Mouse (Mus musculus): ENCODE results near the gene 3110009E18Rik. TPM values are rescaled to one million over a fixed set of nuclear protein-coding genes. Genes with fewer than 3 reads are reported as not detected.
A peak's percentile ranks its signal among the peaks of the same experiment; 100 is the strongest.

Gene 3110009E18Rik
- total RNA-seq, 2 experiments from 2014 or later, result 6.0 to 8.6 TPM

- peak; percentile 78 to 79 for DNase-seq
Observed at GRCm38 (mm10) chr1:120197189-120197588, 76.2 kb downstream of the 3110009E18Rik start.

DNA sequence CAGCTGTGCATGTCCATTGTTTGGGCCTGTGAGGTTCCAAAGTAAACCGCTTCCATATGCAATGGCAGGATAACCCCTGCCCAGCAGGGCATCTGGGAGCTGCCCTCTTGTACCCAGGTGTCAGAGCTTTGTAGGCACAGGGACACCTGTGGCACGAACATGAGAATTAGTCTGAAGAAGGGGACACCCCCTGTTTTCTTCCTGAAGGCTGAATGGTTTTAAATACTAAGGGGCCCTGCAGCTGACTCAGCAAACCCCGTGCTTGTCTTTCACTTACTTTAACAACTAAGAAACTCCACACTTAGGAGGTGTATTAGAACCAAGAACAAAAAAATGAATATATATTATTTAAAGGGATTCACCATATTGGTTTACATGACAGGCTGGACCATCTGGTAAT lies 77.2 kb downstream of the 3110009E18Rik start:
- DNase-seq, result no peak

DNA sequence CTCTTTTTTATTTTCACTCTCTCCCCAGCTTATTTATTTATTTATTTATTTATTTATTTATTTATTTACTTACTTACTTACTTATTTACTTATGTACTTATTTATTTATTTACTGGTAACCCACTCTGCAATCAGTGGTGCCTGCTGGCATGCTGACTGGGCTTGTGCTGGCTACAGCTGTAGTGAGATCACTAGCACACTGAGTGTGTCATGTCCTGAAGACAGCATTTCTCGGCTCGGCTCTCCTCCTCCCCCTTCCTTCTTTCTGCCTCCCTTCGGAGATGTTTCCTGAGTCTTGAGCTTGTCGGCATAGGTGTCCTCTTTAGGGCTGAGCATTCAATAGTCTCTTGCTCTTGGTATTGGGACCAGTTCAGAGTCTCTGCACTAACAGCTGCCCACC lies 78.0 kb downstream of the 3110009E18Rik start:
- no peak for DNase-seq

DNA sequence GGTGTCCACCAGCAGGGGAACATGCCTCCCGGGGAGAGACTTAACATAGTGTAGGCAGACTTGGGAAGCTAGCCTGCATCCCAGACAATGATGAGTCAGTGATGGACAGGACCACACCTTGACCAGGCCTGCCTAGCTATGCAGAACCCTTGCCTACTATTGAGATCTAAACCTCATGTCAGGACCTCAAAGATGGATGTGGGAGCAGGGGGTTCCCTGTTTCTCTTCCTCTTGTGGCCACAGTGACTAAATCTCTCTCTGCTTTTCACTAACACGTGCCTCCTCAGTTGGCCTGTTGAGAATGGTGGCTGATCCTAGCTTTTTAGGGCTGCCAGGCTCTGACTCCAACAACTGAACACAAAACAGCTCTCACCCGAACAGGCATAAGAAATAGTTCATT lies 81.6 kb downstream of the 3110009E18Rik start:
- no peak for DNase-seq

GRCm38 (mm10) chr1:120203836-120204235 lies 82.8 kb downstream of the 3110009E18Rik start:
- no peak for DNase-seq

- DNase-seq, result no peak
Observed at GRCm38 (mm10) chr1:120204834-120205233, 83.8 kb downstream of the 3110009E18Rik start.

- peak; percentile 53 to 54 for DNase-seq
Observed at GRCm38 (mm10) chr1:120207568-120207967, 86.6 kb downstream of the 3110009E18Rik start.

- DNase-seq, result peak; percentile 16 to 18
Observed at GRCm38 (mm10) chr1:120208502-120209230, 87.7 kb downstream of the 3110009E18Rik start.

GRCm38 (mm10) chr1:120220841-120221240 lies 99.9 kb downstream of the 3110009E18Rik start:
- no peak for DNase-seq

DNA sequence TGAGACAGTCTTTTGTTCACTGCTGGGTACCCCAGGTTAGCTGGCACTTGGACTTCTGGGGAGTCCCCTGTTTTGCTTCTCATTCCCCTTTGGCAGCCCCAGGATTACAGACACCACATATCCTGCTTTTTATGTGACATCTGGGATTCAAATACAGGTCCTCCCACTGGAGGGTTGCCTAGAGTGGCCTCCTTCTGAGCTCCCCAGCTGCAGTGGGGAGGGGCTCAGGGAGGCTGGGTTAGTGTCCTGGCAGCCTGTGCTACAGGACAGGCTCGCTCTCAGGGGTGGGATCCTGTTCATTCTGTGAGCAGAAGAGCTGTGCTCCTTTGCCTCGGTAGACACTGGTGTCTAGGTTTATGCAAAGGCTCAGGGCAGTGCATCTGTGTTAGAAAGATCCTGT lies 100.3 kb downstream of the 3110009E18Rik start:
- DNase-seq, result no peak

DNA sequence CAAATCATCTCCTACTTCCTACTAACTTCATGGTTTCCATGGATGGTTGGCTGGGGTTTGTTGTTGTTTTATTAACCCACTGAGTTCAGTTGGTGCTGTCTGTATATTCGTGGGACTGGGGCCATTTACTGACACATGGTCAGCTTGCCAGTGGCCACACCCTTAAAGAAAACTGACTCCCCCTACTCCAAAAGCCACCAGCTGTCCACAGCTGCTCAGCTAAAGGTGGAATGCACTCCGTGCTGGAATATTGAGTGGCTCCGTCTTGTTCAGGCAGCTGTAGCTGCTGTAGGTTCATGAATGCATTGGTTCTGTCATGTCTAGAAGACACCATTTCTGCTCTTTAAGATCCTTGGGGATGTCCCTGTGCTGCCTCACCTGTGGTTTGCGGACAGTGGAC lies 102.6 kb downstream of the 3110009E18Rik start:
- DNase-seq, result no peak

DNA sequence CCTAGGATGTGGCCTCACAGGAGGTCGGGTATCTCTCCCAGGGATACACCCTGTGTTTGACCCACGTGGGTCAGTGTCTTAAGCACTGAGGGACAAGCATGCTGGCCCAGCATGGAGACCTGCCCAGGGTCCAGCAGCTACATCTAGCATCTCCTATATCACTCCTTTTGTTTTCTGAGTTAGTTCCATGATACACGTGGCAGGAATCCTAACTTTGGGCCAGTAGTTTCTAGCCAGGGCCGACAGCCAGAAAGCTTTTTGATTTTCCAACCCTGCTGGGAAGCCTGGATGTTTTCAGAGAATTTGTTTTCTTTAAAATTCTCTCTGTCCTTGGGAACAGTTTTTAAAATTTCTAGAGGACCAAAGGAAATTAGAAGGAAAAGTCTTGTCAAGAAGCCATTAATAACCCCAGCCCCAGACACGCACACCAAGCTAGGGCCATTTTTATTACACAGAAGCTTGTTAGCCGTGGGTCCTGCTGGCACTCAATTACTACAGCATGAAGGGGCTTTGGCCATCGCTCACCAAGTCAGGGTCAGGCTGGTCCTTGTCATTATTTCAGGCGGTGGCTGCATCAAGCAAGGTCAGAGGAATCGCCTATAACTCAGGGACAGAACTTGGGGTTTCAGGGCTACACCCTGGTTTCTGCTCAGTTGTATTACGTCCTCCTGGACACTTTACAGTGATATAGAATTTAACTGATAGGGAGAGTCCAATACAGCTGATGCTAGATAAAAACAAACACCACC lies 108.9 kb downstream of the 3110009E18Rik start:
- no peak for DNase-seq

GRCm38 (mm10) chr1:120231334-120231733 lies 110.3 kb downstream of the 3110009E18Rik start:
- DNase-seq, result peak; percentile 34 to 41

DNA sequence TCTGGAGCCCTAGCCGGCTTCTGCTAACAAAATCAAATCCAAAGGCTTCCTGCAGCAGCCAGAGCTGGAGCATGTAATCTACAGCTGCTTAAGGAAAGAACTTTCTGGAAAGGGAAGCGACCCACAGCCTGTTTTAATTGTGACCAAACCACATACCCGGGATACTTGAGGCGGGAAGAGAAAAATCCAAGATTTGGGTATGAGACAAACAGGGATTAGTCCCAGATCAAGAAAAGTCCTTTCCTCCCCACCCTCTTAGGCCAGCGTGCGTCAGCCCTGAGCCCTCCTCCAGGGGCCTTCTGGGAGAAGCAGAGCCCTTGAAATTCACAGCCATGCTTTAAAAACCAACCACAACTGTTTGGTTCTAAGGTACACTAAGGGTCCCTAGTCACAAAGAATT lies 111.2 kb downstream of the 3110009E18Rik start:
- no peak for DNase-seq

DNA sequence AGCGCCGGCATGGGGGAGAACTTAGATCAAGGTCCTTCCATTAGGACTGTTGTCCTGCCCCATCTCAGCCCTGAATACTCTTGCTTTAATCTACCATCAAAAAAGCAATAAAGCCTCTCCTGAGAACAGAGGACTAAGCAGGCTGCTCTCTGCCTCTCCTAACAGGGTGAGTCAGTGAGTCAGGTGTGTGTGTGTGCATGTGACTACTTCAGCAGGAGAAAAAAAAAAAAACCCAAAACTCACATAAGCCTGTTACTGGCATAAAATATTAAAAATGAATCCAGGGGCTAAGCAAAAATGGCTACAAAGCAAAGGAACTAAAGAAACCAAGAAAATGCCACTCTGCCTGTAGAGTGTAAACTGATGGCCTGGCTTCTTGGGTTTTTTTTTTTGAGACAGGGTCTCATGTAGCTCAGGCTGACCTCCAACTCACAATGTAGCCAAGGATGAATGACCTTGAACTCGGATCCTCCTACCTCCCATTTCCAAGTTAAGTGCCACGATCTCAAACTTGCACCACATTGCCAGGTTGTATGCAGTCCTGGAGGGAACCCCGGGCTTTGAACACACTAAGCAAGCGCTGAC lies 114.7 kb downstream of the 3110009E18Rik start:
- no peak for DNase-seq

- no peak for DNase-seq
Observed at GRCm38 (mm10) chr1:120236424-120236823, 115.4 kb downstream of the 3110009E18Rik start.

- no peak for DNase-seq
Observed at GRCm38 (mm10) chr1:120237068-120237467, 116.1 kb downstream of the 3110009E18Rik start.

Other genes with a start within 250 kb of the 3110009E18Rik start
- 1 to 10 TPM; 6.6 to 8.3 TPM for gene Tmem177, start 208.0 kb upstream of the 3110009E18Rik start, total RNA-seq (2021)
- gene Cfap221, start 124.0 kb upstream of the 3110009E18Rik start, total RNA-seq (2021), result under 1 TPM; 0.20 to 0.68 TPM
- 1 to 10 TPM in 1 of 2 experiments, under 1 TPM in 1; 1.00 to 1.6 TPM for gene Sctr, start 114.3 kb upstream of the 3110009E18Rik start, total RNA-seq (2021)
- 1 to 10 TPM in 1 of 2 experiments, under 1 TPM in 1; 0.58 to 1.1 TPM for gene Tmem37, start 47.1 kb upstream of the 3110009E18Rik start, total RNA-seq (2021)
- gene Dbi, start 109 bp upstream of the 3110009E18Rik start, total RNA-seq (2021), result 100 to 1,000 TPM; 379 to 403 TPM
- gene Steap3, start 151.5 kb downstream of the 3110009E18Rik start, total RNA-seq (2021), result 1 to 10 TPM; 7.1 to 7.2 TPM
- 10 to 100 TPM; 81.1 to 88.7 TPM for gene C1ql2, start 219.4 kb downstream of the 3110009E18Rik start, total RNA-seq (2021)

Measured in layer of hippocampus, postnatal 36 days (tissue).